Mouse (Mus musculus): ENCODE data around the gene Scaper.
A peak's percentile ranks its signal among the peaks of the same experiment; 100 is the strongest.

DNA sequence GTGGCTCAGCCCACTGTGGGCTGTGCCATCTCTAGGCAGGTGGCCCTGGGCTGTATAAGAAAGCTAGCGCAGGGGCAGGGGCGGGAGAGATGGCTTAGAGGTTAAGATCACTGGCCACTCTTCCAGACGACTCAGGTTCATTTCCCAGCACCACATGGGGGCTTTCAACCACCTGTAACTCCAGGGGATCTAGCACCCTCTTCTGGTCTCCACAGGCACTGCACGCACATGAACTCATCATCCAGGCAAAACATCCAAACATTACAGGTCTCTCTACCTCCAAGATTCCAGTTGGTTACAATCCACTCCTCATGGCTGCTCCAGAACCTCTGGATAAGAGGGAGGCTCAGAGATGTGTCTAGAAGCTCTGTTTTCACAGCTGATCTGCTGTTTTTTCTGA is 412.2 kb downstream of the Scaper start:
- peak; percentile 47; the same call in 1 of the 2 replicates for TF ChIP-seq CTCF (IDR thresholded peaks at IDR 0.05; ENCODE audit: borderline replicate concordance, extremely low read depth, insufficient read depth, insufficient read length)
- no peak for TF ChIP-seq POLR2A (IDR thresholded peaks at IDR 0.05; ENCODE audit: borderline replicate concordance, extremely low read depth, insufficient read depth, insufficient read length, poor library complexity, severe bottlenecking)

Data from brain, embryonic 14.5 days (tissue).